Mouse (Mus musculus): Measurements from ENCODE around the gene Dcst2.

Dcst2 gene

GRCm38 (mm10) chr3:89365153-89365485 is 3.3 kb downstream of the Dcst2 start, which contains the start of gene Dcst1:
TSS of gene Dcst1 (minus strand) at chr3:89365253.
- no peak for DNase-seq

- no peak for DNase-seq
Observed at GRCm38 (mm10) chr3:89365486-89366414, 4.0 kb downstream of the Dcst2 start.

DNA sequence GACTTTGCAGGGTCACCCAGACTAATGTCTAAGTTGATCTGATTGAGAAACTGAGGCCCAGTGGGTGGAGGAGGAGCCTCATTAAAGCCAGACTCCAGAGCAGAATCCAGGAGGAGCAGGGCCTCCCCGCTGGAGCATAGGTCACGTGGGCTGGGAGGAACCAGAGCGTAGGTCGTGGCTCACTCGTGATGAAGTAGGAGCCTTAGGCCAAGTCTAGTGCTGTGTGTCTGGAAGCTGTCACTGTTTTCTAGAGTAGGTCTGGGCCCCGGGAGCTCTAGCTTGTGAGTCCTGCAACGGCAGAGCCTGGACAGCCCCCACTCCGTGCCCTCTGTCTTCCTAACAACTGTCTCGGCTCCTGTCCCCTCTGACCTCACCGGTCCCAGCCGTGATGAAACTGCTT is 5.6 kb downstream of the Dcst2 start:
- no peak for DNase-seq

- DNase-seq: no peak
Observed at GRCm38 (mm10) chr3:89373581-89374231, 11.9 kb downstream of the Dcst2 start.

DNA sequence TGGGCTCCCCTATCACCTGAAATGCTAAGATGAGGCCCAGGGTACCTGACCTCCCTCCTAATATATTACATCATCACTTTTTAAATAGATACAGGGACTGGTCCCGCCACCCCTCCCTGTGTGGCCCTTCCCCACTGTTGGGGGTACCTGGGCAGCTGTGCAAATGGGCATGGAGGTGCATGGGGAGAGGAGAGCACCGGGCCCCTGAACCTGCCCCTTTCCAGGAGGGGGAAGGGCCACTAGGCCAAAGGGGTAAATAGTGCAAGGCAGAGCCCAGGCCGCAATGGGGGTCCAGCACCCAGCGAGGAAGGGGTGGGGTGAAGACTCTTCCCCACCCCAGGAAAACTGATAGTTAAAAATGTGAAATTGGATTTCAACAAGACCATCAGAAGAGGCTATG is 16.1 kb downstream of the Dcst2 start:
- DNase-seq: no peak

DNA sequence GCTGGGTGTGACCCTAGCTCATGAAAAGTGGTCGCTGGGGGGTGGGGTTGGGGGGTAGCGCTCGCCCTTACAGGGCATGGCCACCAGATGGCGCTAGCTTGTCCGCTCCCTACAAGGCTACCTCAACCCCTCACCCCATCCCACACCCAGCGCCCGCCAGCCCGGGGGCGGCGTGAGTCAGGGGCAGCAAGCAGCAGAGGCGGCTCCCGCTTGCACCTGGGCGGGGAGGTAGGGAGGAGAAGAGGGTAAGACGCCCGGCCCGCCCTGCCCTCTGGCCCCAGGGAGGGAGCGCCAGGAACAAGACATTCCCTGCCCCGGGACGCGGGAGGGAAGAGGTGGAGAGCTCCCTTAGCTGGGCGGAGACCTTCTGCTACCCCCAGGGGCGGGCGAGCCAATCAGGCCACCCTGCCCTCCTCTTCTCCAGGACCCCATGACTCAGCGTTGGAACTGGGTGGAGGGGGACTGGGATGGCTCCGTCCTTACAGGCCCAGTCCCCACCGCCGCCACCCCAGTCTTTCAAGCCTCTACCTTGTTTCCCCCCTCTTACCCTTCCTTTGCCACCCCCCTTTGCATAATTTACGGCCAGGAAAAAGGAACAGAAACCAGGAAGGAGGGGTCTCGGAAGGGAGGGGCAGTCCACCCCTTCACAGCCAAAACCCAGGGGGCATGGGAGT is 16.8 kb downstream of the Dcst2 start:
- DNase-seq: peak; percentile 65 to 79

GRCm38 (mm10) chr3:89379388-89380131 is 17.8 kb downstream of the Dcst2 start:
- peak; percentile 46 to 65 for DNase-seq

- DNase-seq: no peak
Observed at GRCm38 (mm10) chr3:89380291-89380690, 18.5 kb downstream of the Dcst2 start.

GRCm38 (mm10) chr3:89380711-89381110 is 18.9 kb downstream of the Dcst2 start:
- DNase-seq: no peak

DNA sequence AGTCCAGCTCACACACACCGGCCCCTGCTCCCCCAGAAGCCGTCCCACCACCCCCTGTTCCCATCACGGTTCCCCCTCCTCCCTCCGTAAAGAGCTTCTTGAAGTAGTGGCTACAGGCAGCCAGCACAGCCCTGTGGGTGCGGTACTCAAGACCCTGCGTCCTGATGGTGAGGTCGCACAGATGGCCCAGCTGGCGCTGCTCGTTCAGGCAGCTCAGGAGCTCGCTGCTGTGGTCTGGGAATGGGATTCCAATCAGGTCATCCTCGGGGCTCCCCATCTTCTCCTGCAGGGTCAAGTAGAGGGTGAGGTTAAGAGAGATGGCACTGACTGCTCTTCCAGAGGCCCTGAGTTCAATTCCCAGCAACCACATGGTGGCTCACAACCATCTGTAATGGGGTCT is 19.5 kb downstream of the Dcst2 start:
- no peak for DNase-seq

- DNase-seq: no peak
Observed at GRCm38 (mm10) chr3:89382033-89382882, 20.5 kb downstream of the Dcst2 start.

- no peak for DNase-seq
Observed at GRCm38 (mm10) chr3:89382950-89383349, 21.2 kb downstream of the Dcst2 start.

DNA sequence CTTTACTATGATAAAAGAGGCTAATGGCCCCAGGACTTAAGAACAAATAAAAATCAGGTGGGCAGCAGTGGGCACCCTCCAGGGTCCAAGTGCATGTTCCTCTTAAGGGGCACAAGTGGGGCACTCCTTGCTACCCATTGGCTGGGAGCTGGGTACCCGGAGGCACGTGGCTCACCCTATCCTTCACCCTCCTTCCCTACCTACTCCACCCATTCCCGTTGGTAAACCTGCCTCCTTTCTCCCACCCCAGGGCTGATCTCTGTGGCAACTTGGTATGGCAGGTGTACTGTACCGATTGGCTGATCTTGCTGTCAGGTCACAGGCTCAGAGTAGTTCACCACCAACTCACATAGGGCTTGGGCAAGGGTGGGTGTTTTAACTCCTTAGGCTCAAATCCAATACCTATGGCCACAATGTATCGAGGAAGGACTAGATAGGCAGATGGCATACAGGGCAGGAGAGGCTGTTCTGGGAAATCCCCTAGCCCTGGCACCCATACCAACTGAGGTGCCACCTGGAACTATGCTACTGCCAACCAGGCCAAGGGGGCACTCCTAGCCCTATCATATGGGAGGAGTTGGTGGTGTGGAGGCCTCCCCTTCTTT is 22.0 kb downstream of the Dcst2 start:
- no peak for DNase-seq

- no peak for DNase-seq
Observed at GRCm38 (mm10) chr3:89384331-89385076, 22.7 kb downstream of the Dcst2 start.

DNA sequence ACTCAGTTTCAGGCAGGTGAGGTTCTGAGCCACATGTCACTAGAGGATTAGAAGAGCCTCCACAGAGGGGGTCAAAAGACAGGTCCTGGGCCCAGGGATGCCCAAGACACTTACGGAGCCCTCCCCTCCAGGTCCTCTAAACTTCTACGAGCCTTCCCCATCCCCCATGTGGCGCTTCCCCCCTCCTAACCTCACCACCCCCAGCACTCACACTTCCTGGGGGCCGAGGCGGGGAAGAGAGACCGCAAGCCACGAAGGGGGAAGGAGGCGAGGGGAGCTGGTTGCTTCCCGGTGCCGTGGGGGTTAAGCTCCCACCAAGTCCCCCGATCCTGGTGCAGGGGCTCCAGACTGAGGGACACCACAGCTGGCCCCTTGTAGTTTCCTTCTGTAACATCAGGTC is 23.7 kb downstream of the Dcst2 start:
- peak; percentile 66 to 75 for DNase-seq

DNA sequence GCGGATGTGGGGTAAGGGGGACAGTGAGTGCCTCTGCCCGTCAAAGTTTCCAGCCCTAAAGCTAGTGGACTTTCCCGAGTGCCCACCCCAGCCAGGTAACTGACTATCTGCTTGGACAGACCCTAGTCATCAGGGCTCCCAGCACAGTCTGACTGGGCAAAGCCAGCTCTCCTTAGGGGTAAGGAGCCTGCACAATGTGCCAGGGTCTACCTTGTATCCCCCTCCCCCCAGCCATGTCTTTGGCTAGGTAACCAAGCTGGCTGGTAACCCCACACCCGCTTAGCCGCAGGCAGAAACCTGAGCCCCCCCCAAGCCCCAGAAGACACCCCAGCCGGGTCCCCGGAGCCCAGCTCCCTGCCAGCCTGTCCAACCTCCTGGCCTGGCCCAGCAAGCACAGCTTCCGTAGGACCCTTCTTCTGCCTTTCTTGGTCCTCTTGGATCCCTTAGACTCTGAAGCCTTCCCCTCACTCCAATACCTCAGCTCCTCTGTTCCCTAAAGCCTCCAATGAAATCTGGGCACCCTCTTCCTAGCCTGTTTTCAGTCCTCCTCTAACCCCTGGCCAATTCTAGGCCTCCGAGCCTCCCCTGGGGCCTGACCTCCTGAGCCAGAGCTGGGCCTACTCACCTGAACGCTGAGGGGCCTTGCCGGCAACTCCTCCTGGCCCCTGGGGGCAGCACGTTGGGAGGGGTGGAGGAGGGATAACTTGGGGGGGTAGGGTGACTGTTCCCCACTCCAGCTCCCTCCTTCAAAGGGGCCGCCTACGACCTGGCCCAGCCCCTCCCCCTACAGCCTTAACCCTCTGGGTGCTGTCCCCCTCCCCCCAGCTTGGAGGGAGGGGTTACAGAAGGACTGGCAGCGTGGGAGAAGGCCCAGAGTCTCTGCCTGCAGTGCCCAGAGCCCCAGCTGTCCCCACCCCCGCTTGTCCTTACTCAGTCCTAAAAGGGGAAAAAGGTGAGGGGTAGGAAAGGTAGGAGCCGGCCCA is 25.0 kb downstream of the Dcst2 start:
- peak; percentile 47 to 66 for DNase-seq

- DNase-seq: no peak
Observed at GRCm38 (mm10) chr3:89387632-89388031, 25.9 kb downstream of the Dcst2 start.

- no peak for DNase-seq
Observed at GRCm38 (mm10) chr3:89388134-89388881, 26.5 kb downstream of the Dcst2 start.
